22 mouse cellular contexts compared by ENCODE assay signal in genomic region chr16:76101773-76102172, GRCm38 (mm10).
DNase-seq lines count a peak whose midpoint lies in the region; ATAC-seq and TF ChIP-seq lines count a peak whose summit lies in the region.
"Had no signal": no experiment of that assay in that cellular context is flagged by ENCODE, and none has a peak within 500 bp of the region (broad histone marks: within the 10 kb centered on the region; RNA-seq: fewer than 3 reads in every experiment).

No protein-coding gene starts in this region.

- H3K4me2 ChIP-seq in limb, embryonic 12.5 days: no peak overlapping the region
- no peak overlapping the region for H3K4me2 ChIP-seq in myocyte (ENCODE audit: low read depth)

- no peaks in the 10 kb centered on the region for H3K4me1 ChIP-seq in limb, embryonic 12.5 days (replicated peaks)
- no peaks in the 10 kb centered on the region for H3K4me1 ChIP-seq in limb, embryonic 10.5 days

- DNase-seq in limb, embryonic 10.5 days (ENCODE audit: low spot score): no peak
- no peak for DNase-seq in ovary, adult 18-20 months (ENCODE audit: low spot score)
- DNase-seq in adrenal gland, postnatal 10 days: no peak
- DNase-seq: adrenal gland, adult 2 months; adrenal gland, adult 8-10 months; adrenal gland, postnatal 14 days; adrenal gland, postnatal 25 days; adrenal gland, postnatal 36 days; B cell, adult 2 months; cerebellum, adult 11 months; cerebellum, adult 11-12 months; cerebellum, adult 18-20 months; cerebellum, adult 2 months; cerebellum, adult 8-10 months had no signal

- H3K9ac ChIP-seq in limb, embryonic 12.5 days (replicated peaks): no peak overlapping the region

- H3K9me3 ChIP-seq in limb, embryonic 12.5 days: no peaks in the 10 kb centered on the region
- H3K9me3 ChIP-seq in limb, embryonic 10.5 days (replicated peaks): no peaks in the 10 kb centered on the region
- H3K9me3 ChIP-seq: G1E had no signal

- no peaks in the 10 kb centered on the region for H3K36me3 ChIP-seq in limb, embryonic 12.5 days
- no peaks in the 10 kb centered on the region for H3K36me3 ChIP-seq in limb, embryonic 10.5 days
- H3K36me3 ChIP-seq in C2C12 (ENCODE audit: control insufficient read depth, insufficient read depth) (no peaks in the 10 kb centered on the region), myocyte (ENCODE audit: control insufficient read depth, insufficient read depth) (no peaks in the 10 kb centered on the region)
- H3K36me3 ChIP-seq: G1E had no signal

- H3K27me3 ChIP-seq in limb, embryonic 12.5 days: no peaks in the 10 kb centered on the region
- no peaks in the 10 kb centered on the region for H3K27me3 ChIP-seq in limb, embryonic 10.5 days (ENCODE audit: low read depth, poor library complexity, severe bottlenecking)
- H3K27me3 ChIP-seq in C2C12 (ENCODE audit: control insufficient read depth, insufficient read depth, insufficient read length) (no peaks in the 10 kb centered on the region), myocyte (ENCODE audit: control insufficient read depth, insufficient read depth, insufficient read length) (no peaks in the 10 kb centered on the region)
- H3K27me3 ChIP-seq: CH12.LX had no signal

- H3K79me3 ChIP-seq in C2C12 (ENCODE audit: low read depth): no peaks in the 10 kb centered on the region

- TF ChIP-seq POLR2A in myocyte (IDR thresholded peaks at IDR 0.05; ENCODE audit: insufficient read length, low read depth): no peak

- no peak for TF ChIP-seq CTCF in C2C12 (IDR thresholded peaks at IDR 0.05; ENCODE audit: control insufficient read depth, insufficient read depth, insufficient read length)

- peak; percentile 52; the same call in 1 of the 2 replicates for ATAC-seq in limb, embryonic 12.5 days (ENCODE audit: insufficient number of reproducible peaks, insufficient read depth, low FRiP score, low TSS enrichment, low read depth)
- ATAC-seq: activated CD4-positive, CD25-positive, alpha-beta regulatory T cell, adult 4 months; CD4-positive, CD25-positive, alpha-beta regulatory T cell, adult 4 months; Patski had no signal

- no peak overlapping the region for H3K27ac ChIP-seq in limb, embryonic 12.5 days
- H3K27ac ChIP-seq in limb, embryonic 10.5 days: no peak overlapping the region

- WGBS in limb, embryonic 12.5 days: 79% methylated on average over 3 of the region's 3 CpGs
- 75% methylated on average over 3 of the region's 3 CpGs for WGBS in limb, embryonic 10.5 days

- H3ac ChIP-seq in C2C12 (ENCODE audit: control insufficient read depth, insufficient read length, low read depth) (no peak overlapping the region), myocyte (ENCODE audit: control insufficient read depth, insufficient read length) (no peak overlapping the region)

- H3K79me2 ChIP-seq in C2C12 (ENCODE audit: control insufficient read depth, insufficient read depth): no peaks in the 10 kb centered on the region
- no peaks in the 10 kb centered on the region for H3K79me2 ChIP-seq in myocyte (ENCODE audit: control insufficient read depth, insufficient read depth)

- H3K4me3 ChIP-seq in limb, embryonic 12.5 days (replicated peaks): no peak overlapping the region
- H3K4me3 ChIP-seq in limb, embryonic 10.5 days: no peak overlapping the region
- H3K4me3 ChIP-seq in C2C12 (ENCODE audit: insufficient read depth, poor library complexity, severe bottlenecking) (no peak overlapping the region), myocyte (no peak overlapping the region)

TF ChIP-seq in C2C12, 6 proteins besides CTCF, POLR2A, EP300 and RAD21:
- TF ChIP-seq USF1 (IDR thresholded peaks at IDR 0.05; ENCODE audit: low read depth): no peak
- peak; percentile 44 for TF ChIP-seq MYOD1 (IDR thresholded peaks at IDR 0.05; ENCODE audit: control insufficient read depth, insufficient read length, low read depth)

TF ChIP-seq in myocyte, 11 proteins besides CTCF, POLR2A, EP300 and RAD21:
- TF ChIP-seq MYOD1 (IDR thresholded peaks at IDR 0.05; ENCODE audit: control insufficient read depth in 1 of 3, insufficient read length in 2 of 3, low read depth in 2 of 3): peak in 2 of 3 experiments; percentile 47 to 62
- no peak for TF ChIP-seq TCF3 (IDR thresholded peaks at IDR 0.05; ENCODE audit: insufficient read length, low read depth)
TF ChIP-seq in myocyte: peak in this region for 1.
